Mouse (Mus musculus) embryonic fibroblast, embryonic 13.5 days (primary cell): ENCODE results near the gene Rnf208.

ENCODE experiments used
- CTCF ChIP-seq: IDR thresholded peaks from 2 replicates; pipeline ENCODE4 v1.5.1; 2011; ENCODE audit warnings: mild to moderate bottlenecking, control low read depth, low read length, moderate library complexity, borderline replicate concordance; ENCODE audit not compliant: insufficient read depth
- POLR2A ChIP-seq: IDR thresholded peaks from 2 replicates; pipeline ENCODE4 v1.6.1; 2011; ENCODE audit warnings: low read depth, mild to moderate bottlenecking, control low read depth, low read length, moderate library complexity

GRCm38 (mm10) chr2:25217666-25218065 is 24.4 kb upstream of the Rnf208 start:
- TF ChIP-seq POLR2A (no peak), CTCF (no peak)
